Mouse (Mus musculus): ENCODE measurements around the gene Pdp2.

DNA sequence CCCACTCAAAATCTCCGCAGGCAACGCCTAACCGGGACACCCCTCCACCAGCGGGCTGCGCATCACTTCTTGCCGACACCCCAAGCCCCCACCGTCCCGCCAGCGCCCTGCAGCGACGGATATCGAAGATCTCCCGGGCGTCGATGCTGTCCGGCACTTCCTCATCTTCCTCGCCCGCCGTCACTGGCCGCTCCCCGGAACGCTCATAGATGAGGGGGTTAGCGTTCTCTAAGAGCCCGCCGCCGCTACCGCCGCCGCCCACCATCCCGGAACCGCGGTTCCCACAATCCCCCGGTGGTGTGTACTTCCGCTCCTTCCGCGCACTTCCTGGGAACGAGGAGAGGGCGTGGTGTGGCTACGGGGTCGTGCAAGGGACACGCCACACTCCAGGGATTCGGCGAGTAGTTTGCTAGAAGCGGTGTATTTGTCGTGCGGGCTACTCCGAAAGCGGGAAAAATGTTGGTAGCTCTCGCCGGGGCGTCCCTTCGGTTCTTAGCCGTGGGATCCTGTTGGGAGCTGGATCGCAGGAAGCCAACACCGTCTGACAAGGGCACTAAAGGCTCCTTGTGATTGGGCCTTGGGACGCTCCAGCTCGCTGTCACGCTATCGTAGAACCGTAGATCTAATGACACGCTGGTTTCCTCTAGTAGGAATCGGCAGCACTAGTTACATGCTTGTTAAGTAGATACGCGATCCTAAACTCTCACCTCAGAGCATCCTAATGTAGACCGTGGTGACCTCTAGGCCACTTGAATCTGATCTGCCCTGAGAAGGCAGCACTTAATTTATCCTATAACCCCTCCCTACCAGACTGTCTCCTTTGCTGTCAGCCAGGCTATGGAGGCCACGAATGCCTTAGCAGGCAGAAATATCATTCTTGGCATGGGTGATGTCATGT is 50.4 kb downstream of the Pdp2 start, which contains the start of gene Ciao2b:
- TF ChIP-seq CTCF (IDR thresholded peaks at IDR 0.05; ENCODE audit: borderline replicate concordance, control insufficient read depth, extremely low read depth, insufficient read depth, low read length, poor library complexity) (no peak), POLR2A (IDR thresholded peaks at IDR 0.05; ENCODE audit: control insufficient read depth, extremely low read depth, insufficient read depth, low read length, poor library complexity) (peak; percentile 80)

Measured in thymus, adult 2 months (tissue).